Comparison of ENCODE assay signal across 12 mouse cellular contexts in genomic region chr17:79964850-79965249, GRCm38 (mm10).
DNase-seq lines count a peak whose midpoint lies in the region; ATAC-seq and TF ChIP-seq lines count a peak whose summit lies in the region.
"Had no signal": no experiment of that assay in that cellular context is flagged by ENCODE, and none has a peak within 500 bp of the region (broad histone marks: within the 10 kb centered on the region; RNA-seq: fewer than 3 reads in every experiment).

No protein-coding gene starts in this region.

- peaks cover 13% of the 10 kb centered on the region for H3K27me3 ChIP-seq in midbrain, embryonic 10.5 days (ENCODE audit: low read depth, poor library complexity, severe bottlenecking)
- 0 out of 2 replicates have a peak, but pooled peaks cover 3% of the 10 kb centered on the region for H3K27me3 ChIP-seq in liver, postnatal 0 days (ENCODE audit: insufficient read depth, low read length)

- TF ChIP-seq EP300 in liver, postnatal 0 days (IDR thresholded peaks at IDR 0.05; ENCODE audit: low read depth): no peak

- H3K4me1 ChIP-seq in midbrain, embryonic 10.5 days: peaks cover 7% of the 10 kb centered on the region
- peaks cover 7% of the 10 kb centered on the region for H3K4me1 ChIP-seq in liver, postnatal 0 days (ENCODE audit: insufficient read depth)

- ATAC-seq in neutrophil, adult 5-6 weeks (ENCODE audit: extremely low read depth, insufficient number of reproducible peaks, low FRiP score, poor library complexity, severe bottlenecking): peak; percentile 18; the same call in 1 of the 2 replicates
- ATAC-seq in liver, postnatal 0 days: no peak

- WGBS in midbrain, embryonic 10.5 days: 89% methylated on average over 8 of the region's 8 CpGs
- 36% methylated on average over 8 of the region's 8 CpGs for WGBS in liver, postnatal 0 days (ENCODE audit: insufficient replicate concordance)

- no peak overlapping the region for H3K27ac ChIP-seq in midbrain, embryonic 10.5 days (replicated peaks)
- H3K27ac ChIP-seq in liver, postnatal 0 days (ENCODE audit: low read depth): no peak overlapping the region
- H3K27ac ChIP-seq: forebrain, embryonic 10.5 days; kidney, postnatal 0 days; liver, embryonic 13.5 days; midbrain, embryonic 12.5 days had no signal

- H3K4me3 ChIP-seq in midbrain, embryonic 10.5 days: no peak overlapping the region
- H3K4me3 ChIP-seq in liver, postnatal 0 days (ENCODE audit: low read depth, low read length): no peak overlapping the region
- H3K4me3 ChIP-seq: forebrain, embryonic 10.5 days; liver, embryonic 13.5 days; midbrain, embryonic 12.5 days had no signal

- no peak overlapping the region for H3K9ac ChIP-seq in liver, postnatal 0 days (replicated peaks)
- H3K9ac ChIP-seq: liver, embryonic 13.5 days; midbrain, embryonic 12.5 days had no signal

- H3K4me2 ChIP-seq in liver, postnatal 0 days (ENCODE audit: low read depth, low read length): no peak overlapping the region
- H3K4me2 ChIP-seq: liver, embryonic 13.5 days; midbrain, embryonic 12.5 days had no signal

- no peaks in the 10 kb centered on the region for H3K36me3 ChIP-seq in midbrain, embryonic 10.5 days
- no peaks in the 10 kb centered on the region for H3K36me3 ChIP-seq in liver, postnatal 0 days (replicated peaks; ENCODE audit: insufficient read depth, low read length)
- H3K36me3 ChIP-seq: forebrain, embryonic 10.5 days; liver, embryonic 13.5 days; midbrain, embryonic 12.5 days had no signal

- DNase-seq in urinary bladder, adult 18-20 months (ENCODE audit: low spot score in 2 of 2): peak; percentile 26 to 68
- no peak for DNase-seq in urinary bladder, adult 2 months (ENCODE audit: low spot score)
- DNase-seq in T-cell, adult 2 months (ENCODE audit: low spot score): peak; percentile 82
- peak; percentile 27 to 54 for DNase-seq in urinary bladder, postnatal 36 days (ENCODE audit: low spot score in 2 of 2)
- DNase-seq in midbrain, embryonic 10.5 days (ENCODE audit: low spot score): no peak
- no peak for DNase-seq in liver, postnatal 0 days
- no peak for DNase-seq in heart, adult 18-20 months
- DNase-seq: liver, embryonic 13.5 days had no signal

- TF ChIP-seq CTCF in liver, postnatal 0 days (IDR thresholded peaks at IDR 0.05; ENCODE audit: low read depth): no peak

- H3K9me3 ChIP-seq in midbrain, embryonic 10.5 days (replicated peaks): no peaks in the 10 kb centered on the region
- no peaks in the 10 kb centered on the region for H3K9me3 ChIP-seq in liver, postnatal 0 days (ENCODE audit: low read length)
- H3K9me3 ChIP-seq: forebrain, embryonic 10.5 days; liver, embryonic 13.5 days; midbrain, embryonic 12.5 days had no signal

Comparison
In these comparisons a context has a peak if more than half of its experiments do, and no peak if none do; other contexts are left out.
1. DNase-seq: peak in urinary bladder, adult 18-20 months (2 of 2), T-cell, adult 2 months (single experiment) and urinary bladder, postnatal 36 days (2 of 2); none in urinary bladder, adult 2 months (single experiment), midbrain, embryonic 10.5 days (single experiment), liver, postnatal 0 days (single experiment) and heart, adult 18-20 months (0 of 2).